Mouse (Mus musculus): ENCODE measurements around the gene Med29. TPM values are rescaled to one million over a fixed set of nuclear protein-coding genes. Genes with fewer than 3 reads are reported as not detected.

Med29 gene
- polyA plus RNA-seq, 1 experiment from 2014 or later = 44.2 TPM

DNA sequence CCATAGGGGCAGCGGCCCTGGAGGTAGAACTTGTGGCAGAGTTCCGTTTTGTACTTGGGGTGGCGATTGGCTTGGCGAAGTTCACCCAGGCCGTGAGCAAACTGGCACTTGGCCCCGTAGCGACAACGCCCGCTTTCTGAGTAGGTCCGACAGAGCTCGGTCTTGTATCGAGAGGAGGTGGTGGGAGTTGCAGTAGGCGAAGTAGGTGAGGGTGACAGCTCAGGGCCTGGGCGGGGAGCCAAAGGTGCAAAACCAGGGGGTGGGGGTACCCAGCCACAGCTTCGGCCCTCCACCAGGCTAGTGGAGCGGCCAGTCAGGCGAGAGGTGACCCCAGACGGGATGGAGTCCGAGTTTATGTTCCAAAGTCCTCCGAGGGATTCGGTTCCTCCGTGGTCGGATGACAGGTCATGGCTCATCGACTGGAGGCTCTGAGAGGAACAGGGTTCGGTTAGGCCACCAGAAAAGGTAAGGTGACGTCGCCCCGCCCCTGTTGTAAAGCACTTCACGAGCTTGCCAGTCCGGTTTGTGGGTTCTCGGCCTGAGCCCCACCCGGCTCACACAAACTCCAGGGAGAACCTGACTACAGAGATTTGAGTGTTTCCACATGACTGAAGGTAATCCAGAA lies 14.3 kb downstream of the Med29 start:
- H3K4me1 ChIP-seq (replicated peaks; ENCODE audit: control insufficient read depth, insufficient read depth, low read length) = peaks cover 11% of the 10 kb centered on the region
- no peak for ATAC-seq
- peak overlapping the region; percentile 100 for H3K27ac ChIP-seq (ENCODE audit: low read depth, low read length)
- TF ChIP-seq CTCF (IDR thresholded peaks at IDR 0.05; ENCODE audit: low read depth) = no peak
- H3K4me2 ChIP-seq (replicated peaks; ENCODE audit: low read depth) = peak overlapping the region; percentile 89
- no peaks in the 10 kb centered on the region for H3K27me3 ChIP-seq (replicated peaks; ENCODE audit: control insufficient read depth, insufficient read depth, low read length)
- no peaks in the 10 kb centered on the region for H3K9me3 ChIP-seq (ENCODE audit: control insufficient read depth)
- peak overlapping the region; percentile 98 for H3K9ac ChIP-seq (ENCODE audit: low read depth, low read length)
- WGBS = 8% methylated on average over 32 of the region's 32 CpGs
- H3K4me3 ChIP-seq (ENCODE audit: low read depth, low read length) = peak overlapping the region; percentile 95
- H3K36me3 ChIP-seq (ENCODE audit: control insufficient read depth, insufficient read depth) = peaks cover 12% of the 10 kb centered on the region

DNA sequence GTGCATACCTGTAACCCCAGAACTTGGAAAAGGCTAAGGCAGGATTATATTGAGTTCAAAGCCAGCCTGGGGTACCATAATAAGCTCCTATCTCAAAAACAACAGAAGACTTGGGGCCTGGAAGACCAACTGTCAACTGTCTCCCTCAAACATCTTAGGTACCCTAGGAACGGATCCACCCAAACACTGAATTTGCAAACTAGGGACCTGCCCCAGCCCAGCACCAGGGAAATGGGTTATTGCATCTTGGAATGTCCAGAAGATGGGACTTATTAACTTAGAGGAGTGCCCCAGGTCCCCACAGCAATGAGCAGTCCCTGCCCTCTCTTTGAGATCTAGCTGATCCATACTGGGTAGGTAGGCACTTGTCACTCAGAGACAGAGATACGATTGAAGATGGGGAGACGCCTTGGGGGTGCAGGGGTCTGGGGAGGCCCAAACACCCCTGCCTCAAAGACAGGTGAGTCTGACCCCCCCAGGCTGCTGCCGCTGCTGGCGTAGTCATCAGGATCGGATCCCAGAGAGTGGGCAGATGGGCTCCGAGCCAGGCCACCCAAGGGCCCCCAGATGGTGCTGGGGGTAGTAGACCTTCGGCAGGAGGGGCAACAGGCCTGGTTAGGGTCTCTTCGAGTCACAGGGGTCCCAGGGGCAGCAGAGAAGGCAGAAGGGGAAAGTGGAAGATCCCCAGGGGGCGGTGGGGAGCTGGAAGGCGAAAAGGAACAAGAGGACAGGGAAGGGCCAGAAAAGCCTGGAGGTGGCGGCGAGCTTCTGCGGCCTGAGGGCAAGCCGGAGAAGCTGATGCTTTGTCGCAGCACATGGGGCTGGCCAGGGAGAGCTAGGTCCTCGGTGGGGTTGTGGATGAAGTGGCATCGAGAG lies 15.1 kb downstream of the Med29 start:
- H3K9me3 ChIP-seq (ENCODE audit: control insufficient read depth) = no peaks in the 10 kb centered on the region
- peak; percentile 41 for TF ChIP-seq CTCF (IDR thresholded peaks at IDR 0.05; ENCODE audit: low read depth)
- ATAC-seq = no peak
- H3K27me3 ChIP-seq (replicated peaks; ENCODE audit: control insufficient read depth, insufficient read depth, low read length) = no peaks in the 10 kb centered on the region
- peak overlapping the region; percentile 89 for H3K4me2 ChIP-seq (replicated peaks; ENCODE audit: low read depth)
- H3K4me1 ChIP-seq (replicated peaks; ENCODE audit: control insufficient read depth, insufficient read depth, low read length) = peaks cover 8% of the 10 kb centered on the region
- H3K36me3 ChIP-seq (ENCODE audit: control insufficient read depth, insufficient read depth) = peaks cover 12% of the 10 kb centered on the region
- H3K27ac ChIP-seq (ENCODE audit: low read depth, low read length) = peak overlapping the region; percentile 100
- peak overlapping the region; percentile 95 for H3K4me3 ChIP-seq (ENCODE audit: low read depth, low read length)
- peak overlapping the region; percentile 98 for H3K9ac ChIP-seq (ENCODE audit: low read depth, low read length)
- 42% methylated on average over 18 of the region's 18 CpGs for WGBS

DNA sequence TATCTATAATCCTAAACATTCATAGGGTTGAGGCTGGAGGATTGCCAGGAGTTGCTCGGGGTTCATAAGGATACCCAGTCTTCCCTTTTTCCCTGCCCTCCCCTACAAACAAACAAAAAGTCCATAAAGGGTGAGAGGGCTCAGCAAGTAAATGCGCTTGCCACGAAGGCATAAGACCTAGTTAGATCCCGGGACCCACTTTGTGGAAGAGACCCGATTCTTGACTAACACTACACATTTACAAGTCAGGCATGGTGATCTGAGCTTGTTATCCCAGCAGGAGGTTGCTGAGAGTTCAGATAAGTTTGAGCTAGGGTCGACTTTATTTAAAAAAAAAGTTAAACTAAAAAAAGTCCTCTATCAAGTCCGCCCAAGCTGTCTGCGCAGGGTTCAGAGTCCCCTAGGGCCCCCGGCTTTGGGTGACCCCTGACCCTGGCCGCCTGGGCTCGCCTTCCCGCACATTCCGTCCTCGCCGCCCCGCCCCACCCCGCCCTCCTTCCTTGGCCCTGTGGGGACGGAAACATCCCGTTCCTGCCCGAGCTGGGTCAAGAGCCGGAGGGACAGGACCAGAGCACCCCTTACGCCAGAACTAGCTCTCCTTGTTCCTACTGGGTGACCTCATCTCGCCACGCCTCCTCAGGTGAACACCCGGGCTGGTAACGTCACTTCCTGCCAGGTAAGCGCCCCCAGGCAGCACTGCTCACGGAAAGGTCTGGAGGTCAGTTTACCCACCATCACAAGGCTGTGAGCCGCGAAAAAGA lies 16.3 kb downstream of the Med29 start:
- WGBS = 1% methylated on average over 30 of the region's 30 CpGs
- Histone ChIP-seq H3K4me1 (replicated peaks; ENCODE audit: control insufficient read depth, insufficient read depth, low read length) (peaks cover 8% of the 10 kb centered on the region), H3K9me3 (ENCODE audit: control insufficient read depth) (no peaks in the 10 kb centered on the region), H3K4me3 (ENCODE audit: low read depth, low read length) (peak overlapping the region; percentile 95), H3K4me2 (replicated peaks; ENCODE audit: low read depth) (peak overlapping the region; percentile 89), H3K36me3 (ENCODE audit: control insufficient read depth, insufficient read depth) (peaks cover 12% of the 10 kb centered on the region), H3K9ac (ENCODE audit: low read depth, low read length) (peak overlapping the region; percentile 98), H3K27ac (ENCODE audit: low read depth, low read length) (peak overlapping the region; percentile 100), H3K27me3 (replicated peaks; ENCODE audit: control insufficient read depth, insufficient read depth, low read length) (no peaks in the 10 kb centered on the region)
- TF ChIP-seq CTCF (IDR thresholded peaks at IDR 0.05; ENCODE audit: low read depth) = no peak
- ATAC-seq = peak; percentile 48

DNA sequence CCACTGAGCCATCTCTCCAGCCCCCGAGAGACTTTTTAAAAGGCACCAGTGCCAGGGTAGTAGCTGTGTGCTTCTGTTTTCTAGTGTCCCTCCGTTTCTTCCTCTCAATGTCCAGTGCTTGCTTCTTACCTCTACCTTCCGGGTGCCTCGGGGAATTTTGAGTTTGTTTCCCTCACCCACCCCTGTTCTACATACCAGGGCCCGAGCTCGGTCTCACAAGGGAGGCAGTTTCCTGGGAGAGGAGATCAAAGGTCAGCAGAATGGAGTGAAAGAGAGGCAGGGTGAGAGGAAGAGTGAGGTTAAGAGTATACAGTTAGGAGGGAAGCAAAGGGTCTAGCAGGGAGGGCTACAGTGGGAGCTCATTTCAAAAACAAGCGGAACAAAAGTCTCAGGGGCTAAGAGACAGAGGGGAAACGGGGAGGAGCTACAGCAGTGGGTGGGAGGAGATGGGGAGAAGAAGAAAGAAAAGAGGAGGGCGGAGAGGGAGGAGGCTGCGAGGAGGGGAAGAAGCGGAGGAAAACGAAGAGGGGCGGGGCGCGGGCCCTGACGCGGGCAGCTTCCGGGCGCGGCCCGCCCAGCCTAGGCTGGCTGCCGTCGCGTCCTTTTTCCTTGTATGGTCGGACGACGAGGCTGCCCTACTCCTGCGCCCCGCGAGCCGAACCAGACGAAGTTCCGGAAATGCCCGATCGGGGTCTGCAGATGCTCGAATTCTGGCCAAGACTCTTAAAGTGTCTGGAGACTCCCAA lies 17.2 kb downstream of the Med29 start:
- WGBS = under 1% methylated on average over 35 of the region's 36 CpGs
- peak; percentile 33 for ATAC-seq

DNA sequence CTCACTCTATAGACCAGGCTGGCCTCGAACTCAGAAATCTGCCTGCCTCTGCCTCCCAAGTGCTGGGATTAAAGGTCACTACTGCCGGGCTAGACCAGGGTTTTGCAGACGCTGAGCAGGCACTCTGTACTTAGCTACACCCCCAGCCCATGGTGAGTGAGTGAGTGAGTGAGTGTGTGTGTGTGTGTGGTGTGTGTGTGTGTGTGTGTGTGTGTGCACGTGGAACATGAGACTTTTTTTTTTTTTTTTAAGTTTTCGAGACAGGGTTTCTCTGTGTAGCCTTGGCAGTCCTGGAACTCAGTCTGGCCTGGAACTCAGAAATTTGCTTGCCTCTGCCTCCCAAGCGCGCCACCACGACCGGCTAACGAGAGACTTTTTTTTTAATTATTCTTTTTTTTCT lies 17.9 kb downstream of the Med29 start:
- H3K9ac ChIP-seq (ENCODE audit: low read depth, low read length) = 0 out of 2 replicates have a peak overlapping the region, but pooled peaks have one; percentile 98
- peak overlapping the region; percentile 89; the same call in 1 of the 2 replicates for H3K4me2 ChIP-seq (replicated peaks; ENCODE audit: low read depth)
- TF ChIP-seq CTCF (IDR thresholded peaks at IDR 0.05; ENCODE audit: low read depth) = no peak
- no peak overlapping the region for H3K4me3 ChIP-seq (ENCODE audit: low read depth, low read length)
- peaks cover 18% of the 10 kb centered on the region for H3K36me3 ChIP-seq (ENCODE audit: control insufficient read depth, insufficient read depth)
- peak overlapping the region; percentile 100 for H3K27ac ChIP-seq (ENCODE audit: low read depth, low read length)
- ATAC-seq = no peak
- no peaks in the 10 kb centered on the region for H3K4me1 ChIP-seq (replicated peaks; ENCODE audit: control insufficient read depth, insufficient read depth, low read length)
- WGBS = 60% methylated on average over 10 of the region's 10 CpGs
- H3K27me3 ChIP-seq (replicated peaks; ENCODE audit: control insufficient read depth, insufficient read depth, low read length) = no peaks in the 10 kb centered on the region
- H3K9me3 ChIP-seq (ENCODE audit: control insufficient read depth) = no peaks in the 10 kb centered on the region

More for the DNA sequence above, 17.2 kb downstream of the Med29 start:
- H3K9ac ChIP-seq (ENCODE audit: low read depth, low read length) = peak overlapping the region; percentile 98
- TF ChIP-seq CTCF (IDR thresholded peaks at IDR 0.05; ENCODE audit: low read depth) = no peak
- H3K4me2 ChIP-seq (replicated peaks; ENCODE audit: low read depth) = peak overlapping the region; percentile 89
- H3K27me3 ChIP-seq (replicated peaks; ENCODE audit: control insufficient read depth, insufficient read depth, low read length) = no peaks in the 10 kb centered on the region
- H3K36me3 ChIP-seq (ENCODE audit: control insufficient read depth, insufficient read depth) = peaks cover 12% of the 10 kb centered on the region
- H3K27ac ChIP-seq (ENCODE audit: low read depth, low read length) = peak overlapping the region; percentile 100
- no peaks in the 10 kb centered on the region for H3K9me3 ChIP-seq (ENCODE audit: control insufficient read depth)
- H3K4me3 ChIP-seq (ENCODE audit: low read depth, low read length) = peak overlapping the region; percentile 95
- H3K4me1 ChIP-seq (replicated peaks; ENCODE audit: control insufficient read depth, insufficient read depth, low read length) = peaks cover 2% of the 10 kb centered on the region

Data from intestine, postnatal 0 days (tissue).